Mouse (Mus musculus) MEL (cell line): ENCODE data around the gene Galnt10.

Source experiments
- CHD2 ChIP-seq: IDR thresholded peaks from 2 replicates; pipeline ENCODE4 v1.6.1; 2011; ENCODE audit warnings: low read length, improper control_type of control experiment
- CTCF ChIP-seq, 3 experiments: IDR thresholded peaks in 2 of 3; conservative IDR thresholded peaks in 1 of 3; 2 replicates each; pipeline ENCODE4 v1.5.1; 2011 to 2012; ENCODE audit warnings: low read length in 3 of 3, low read depth in 2 of 3, mild to moderate bottlenecking in 2 of 3, improper control_type of control experiment in 1 of 3, inconsistent platforms in 1 of 3, mixed read lengths in 1 of 3, moderate library complexity in 1 of 3; ENCODE audit not compliant: control insufficient read depth in 1 of 3, insufficient read depth in 1 of 3, poor library complexity in 1 of 3, severe bottlenecking in 1 of 3
- ELF1 ChIP-seq: IDR thresholded peaks from 2 replicates; pipeline ENCODE4 v1.6.1; 2014; ENCODE audit warnings: low read depth, mild to moderate bottlenecking, inconsistent platforms, low read length, improper control_type of control experiment, moderate library complexity
- EP300 ChIP-seq, 2 experiments: IDR thresholded peaks; 2 replicates each; pipeline ENCODE4 v1.6.1; 2011; ENCODE audit warnings: improper control_type of control experiment in 2 of 2, low read length in 2 of 2, low read depth in 1 of 2, mild to moderate bottlenecking in 1 of 2
- HCFC1 ChIP-seq: IDR thresholded peaks from 2 replicates; pipeline ENCODE4 v1.6.1; 2012; ENCODE audit warnings: low read depth, mild to moderate bottlenecking, inconsistent platforms, low read length, improper control_type of control experiment, moderate library complexity
- MYC ChIP-seq: IDR thresholded peaks from 2 replicates; pipeline ENCODE4 v1.6.1; 2011; ENCODE audit warnings: low read depth, mild to moderate bottlenecking, low read length, improper control_type of control experiment, moderate library complexity

DNA sequence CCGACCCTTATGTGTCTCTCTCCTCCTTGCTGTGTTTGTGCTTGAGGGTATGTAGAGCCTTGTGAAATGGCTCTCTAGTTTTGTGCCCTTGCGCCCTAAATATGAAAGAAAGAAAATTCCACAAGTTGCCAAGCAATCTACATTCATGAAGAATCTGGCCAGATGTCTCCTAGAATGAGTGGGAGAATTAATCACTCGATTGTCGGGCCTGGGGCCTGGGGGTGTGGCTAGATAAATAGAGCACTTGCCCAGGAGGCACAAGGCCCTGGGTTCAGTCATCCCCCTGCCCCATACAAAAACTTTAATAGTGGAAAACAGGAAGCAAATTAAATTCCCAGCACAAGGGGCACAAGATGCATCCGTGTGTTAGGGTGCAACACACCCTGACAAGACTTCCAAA is 56.7 kb downstream of the Galnt10 start:
- no peak for TF ChIP-seq CTCF (IDR thresholded peaks at IDR 0.05 in 2 of 3, conservative IDR thresholded peaks at IDR 0.05 in 1 of 3; ENCODE audit: control insufficient read depth in 1 of 3, insufficient read depth in 1 of 3, low read depth in 2 of 3, low read length in 3 of 3, poor library complexity in 1 of 3, severe bottlenecking in 1 of 3)
- TF ChIP-seq CHD2 = no peak
- TF ChIP-seq EP300 (IDR thresholded peaks at IDR 0.05; ENCODE audit: low read depth in 1 of 2, low read length in 2 of 2) = no peak
- no peak for TF ChIP-seq ELF1
- TF ChIP-seq MYC = no peak
- no peak for TF ChIP-seq HCFC1
